Mouse (Mus musculus) forebrain, embryonic 14.5 days (tissue): ENCODE results near the gene Ubash3b. TPM values are rescaled to one million over a fixed set of nuclear protein-coding genes. Genes with fewer than 3 reads are reported as not detected.

Experiments
- ATAC-seq: fragments of 200-750 bp; cut with Nextera tagmentation; 2 replicates; pipeline ENCODE4 v1.8.0; 2017; ENCODE audit warnings: mild to moderate bottlenecking, moderate library complexity
- DNase-seq: peaks from one replicate; pipeline ENCODE4 v3.0.0-alpha.2; 2015; ENCODE audit warnings: low spot score
- H3K27ac ChIP-seq: fragments of 300-500 bp; sonication (generic); 2 replicates; pipeline ENCODE4 v1.5.1; 2014; ENCODE audit warnings: low read depth, mild to moderate bottlenecking, control low read depth, low read length, moderate library complexity
- H3K27me3 ChIP-seq: fragments of 300-500 bp; sonication (generic); replicated peaks from 2 replicates; pipeline ENCODE4 v1.6.1; 2014; ENCODE audit warnings: low read length, control low read depth, mixed read lengths; ENCODE audit not compliant: control insufficient read depth, insufficient read depth
- H3K36me3 ChIP-seq: fragments of 300-500 bp; sonication (generic); 2 replicates; pipeline ENCODE4 v1.6.1; 2014; ENCODE audit warnings: low read length, control low read depth; ENCODE audit not compliant: control insufficient read depth, insufficient read depth
- H3K4me1 ChIP-seq: fragments of 300-500 bp; sonication (generic); 2 replicates; pipeline ENCODE4 v1.6.1; 2014; ENCODE audit warnings: antibody characterized with exemption, low read length, control low read depth; ENCODE audit not compliant: control insufficient read depth, insufficient read depth
- H3K4me2 ChIP-seq: fragments of 300-500 bp; sonication (generic); 2 replicates; pipeline ENCODE4 v1.6.1; 2014; ENCODE audit warnings: mild to moderate bottlenecking, control low read depth, low read length
- H3K4me3 ChIP-seq: fragments of 300-500 bp; sonication (generic); 2 replicates; pipeline ENCODE4 v1.5.1; 2014; ENCODE audit warnings: low read depth, low read length, control low read depth
- H3K9ac ChIP-seq: fragments of 300-500 bp; sonication (generic); 2 replicates; pipeline ENCODE4 v1.6.1; 2014; ENCODE audit warnings: mild to moderate bottlenecking, low read length, control low read depth, moderate library complexity
- H3K9me3 ChIP-seq: fragments of 300-500 bp; sonication (generic); replicated peaks from 2 replicates; pipeline ENCODE4 v1.6.1; 2016; ENCODE audit warnings: low read length, control low read depth, mixed read lengths; ENCODE audit not compliant: control insufficient read depth
- WGBS: fragments of 180-500 bp; shearing (Covaris S2); extraction: QIAGEN DNeasy Blood & Tissue Kit; methylation state at CpG from one replicate; pipeline ENCODE4 v1.1.7; 2014; 5-methylcytosine and 5-hydroxymethylcytosine counted together
- polyA plus RNA-seq: library from polyadenylated mRNA; unstranded; fragments of >200 nt; fragmentation: Nextera tagmentation; extraction: Ambion mirVana; gene quantifications from 2 replicates; pipeline ENCODE4 v1.2.1, GENCODE M21; 2014

Gene Ubash3b
- polyA plus RNA-seq, 1 experiment from 2014 or later = 13.8 TPM

- DNase-seq (no peak), ATAC-seq (no peak)
- H3K4me1 ChIP-seq = no peaks in the 10 kb centered on the region
- H3K27ac ChIP-seq = no peak overlapping the region
- no peak overlapping the region for H3K9ac ChIP-seq
- H3K27me3 ChIP-seq = no peaks in the 10 kb centered on the region
- no peaks in the 10 kb centered on the region for H3K9me3 ChIP-seq
- H3K4me2 ChIP-seq = no peak overlapping the region
- WGBS = 72% methylated on average over 5 of the region's 5 CpGs
- H3K4me3 ChIP-seq = no peak overlapping the region
- no peaks in the 10 kb centered on the region for H3K36me3 ChIP-seq
Measured at GRCm38 (mm10) chr9:41099067-41099466, 62.4 kb downstream of the Ubash3b start.

GRCm38 (mm10) chr9:41098065-41098464, 63.4 kb downstream of the Ubash3b start:
- Histone ChIP-seq H3K27me3 (no peaks in the 10 kb centered on the region), H3K4me1 (no peaks in the 10 kb centered on the region)
- 81% methylated on average over 6 of the region's 6 CpGs for WGBS

GRCm38 (mm10) chr9:41091993-41092392, 69.5 kb downstream of the Ubash3b start:
- no peak overlapping the region for H3K27ac ChIP-seq
- no peak overlapping the region for H3K4me3 ChIP-seq
- 95% methylated on average over 12 of the region's 12 CpGs for WGBS
- no peak for ATAC-seq
- no peak overlapping the region for H3K9ac ChIP-seq
- H3K36me3 ChIP-seq = no peaks in the 10 kb centered on the region
- no peak for DNase-seq
- H3K9me3 ChIP-seq = no peaks in the 10 kb centered on the region
- no peaks in the 10 kb centered on the region for H3K4me1 ChIP-seq
- H3K4me2 ChIP-seq = no peak overlapping the region
- no peaks in the 10 kb centered on the region for H3K27me3 ChIP-seq

More at GRCm38 (mm10) chr9:41098065-41098464, 63.4 kb downstream of the Ubash3b start:
- Histone ChIP-seq H3K27ac (no peak overlapping the region), H3K4me2 (no peak overlapping the region), H3K9ac (no peak overlapping the region), H3K9me3 (no peaks in the 10 kb centered on the region), H3K36me3 (no peaks in the 10 kb centered on the region), H3K4me3 (no peak overlapping the region)
- no peak for DNase-seq
- no peak for ATAC-seq

- 88% methylated on average over 7 of the region's 7 CpGs for WGBS
- Histone ChIP-seq H3K27me3 (no peaks in the 10 kb centered on the region), H3K4me3 (no peak overlapping the region), H3K4me2 (no peak overlapping the region), H3K27ac (no peak overlapping the region), H3K9ac (no peak overlapping the region), H3K9me3 (no peaks in the 10 kb centered on the region), H3K36me3 (no peaks in the 10 kb centered on the region), H3K4me1 (no peaks in the 10 kb centered on the region)
- DNase-seq = no peak
- ATAC-seq = no peak
Measured at GRCm38 (mm10) chr9:41091187-41091586, 70.3 kb downstream of the Ubash3b start.

GRCm38 (mm10) chr9:41087831-41088383, 73.6 kb downstream of the Ubash3b start:
- Histone ChIP-seq H3K27ac (no peak overlapping the region), H3K36me3 (no peaks in the 10 kb centered on the region), H3K4me2 (no peak overlapping the region), H3K27me3 (no peaks in the 10 kb centered on the region), H3K4me3 (no peak overlapping the region), H3K4me1 (no peaks in the 10 kb centered on the region), H3K9ac (no peak overlapping the region), H3K9me3 (no peaks in the 10 kb centered on the region)
- no peak for ATAC-seq
- DNase-seq = no peak
- WGBS = 87% methylated on average over 9 of the region's 9 CpGs

GRCm38 (mm10) chr9:41084191-41084901, 77.2 kb downstream of the Ubash3b start:
- ATAC-seq (no peak), DNase-seq (no peak)
- Histone ChIP-seq H3K9ac (no peak overlapping the region), H3K9me3 (no peaks in the 10 kb centered on the region), H3K4me1 (no peaks in the 10 kb centered on the region; the same call in 1 of the 2 replicates), H3K27ac (no peak overlapping the region), H3K36me3 (no peaks in the 10 kb centered on the region), H3K4me3 (no peak overlapping the region), H3K4me2 (no peak overlapping the region), H3K27me3 (no peaks in the 10 kb centered on the region)
- WGBS = 62% methylated on average over 11 of the region's 11 CpGs

- no peak for DNase-seq
- no peaks in the 10 kb centered on the region for H3K36me3 ChIP-seq
- peaks cover 1% of the 10 kb centered on the region; the same call in 1 of the 2 replicates for H3K4me1 ChIP-seq
- H3K27ac ChIP-seq = no peak overlapping the region
- H3K9ac ChIP-seq = no peak overlapping the region
- H3K27me3 ChIP-seq = no peaks in the 10 kb centered on the region
- H3K4me2 ChIP-seq = no peak overlapping the region
- ATAC-seq = no peak
- H3K4me3 ChIP-seq = no peak overlapping the region
- no peaks in the 10 kb centered on the region for H3K9me3 ChIP-seq
- WGBS = 73% methylated on average over 6 of the region's 6 CpGs
Measured at GRCm38 (mm10) chr9:41083386-41084055, 78.0 kb downstream of the Ubash3b start.

GRCm38 (mm10) chr9:41082891-41083290, 78.6 kb downstream of the Ubash3b start:
- H3K4me2 ChIP-seq = no peak overlapping the region
- H3K27me3 ChIP-seq = no peaks in the 10 kb centered on the region
- no peaks in the 10 kb centered on the region for H3K36me3 ChIP-seq
- H3K9ac ChIP-seq = no peak overlapping the region
- no peak overlapping the region for H3K27ac ChIP-seq
- peaks cover 8% of the 10 kb centered on the region for H3K4me1 ChIP-seq
- H3K4me3 ChIP-seq = no peak overlapping the region
- WGBS = 89% methylated on average over 3 of the region's 3 CpGs
- no peaks in the 10 kb centered on the region for H3K9me3 ChIP-seq
- DNase-seq (no peak), ATAC-seq (no peak)

- no peaks in the 10 kb centered on the region for H3K9me3 ChIP-seq
- H3K27ac ChIP-seq = no peak overlapping the region
- H3K9ac ChIP-seq = no peak overlapping the region
- peak; percentile 25 for DNase-seq
- H3K4me2 ChIP-seq = no peak overlapping the region
- ATAC-seq = no peak
- no peak overlapping the region for H3K4me3 ChIP-seq
- peaks cover 28% of the 10 kb centered on the region for H3K4me1 ChIP-seq
- no peaks in the 10 kb centered on the region for H3K27me3 ChIP-seq
- H3K36me3 ChIP-seq = no peaks in the 10 kb centered on the region
- WGBS = 72% methylated on average over 5 of the region's 5 CpGs
Measured at GRCm38 (mm10) chr9:41080877-41081276, 80.6 kb downstream of the Ubash3b start.
